Mouse (Mus musculus) brain, embryonic 14.5 days (tissue): ENCODE results near the gene Adam12.

Source experiments
- CTCF ChIP-seq: fragments of 200-500 bp; IDR thresholded peaks from 2 replicates; pipeline ENCODE4 v1.5.1; 2012; ENCODE audit warnings: inconsistent platforms, mild to moderate bottlenecking, moderate library complexity, borderline replicate concordance; ENCODE audit not compliant: insufficient read depth, insufficient read length; ENCODE audit errors: extremely low read depth
- POLR2A ChIP-seq: fragments of 200-500 bp; IDR thresholded peaks from 2 replicates; pipeline ENCODE4 v1.6.1; 2012; ENCODE audit warnings: mild to moderate bottlenecking, inconsistent platforms, borderline replicate concordance; ENCODE audit not compliant: poor library complexity, insufficient read depth, insufficient read length, severe bottlenecking; ENCODE audit errors: extremely low read depth

DNA sequence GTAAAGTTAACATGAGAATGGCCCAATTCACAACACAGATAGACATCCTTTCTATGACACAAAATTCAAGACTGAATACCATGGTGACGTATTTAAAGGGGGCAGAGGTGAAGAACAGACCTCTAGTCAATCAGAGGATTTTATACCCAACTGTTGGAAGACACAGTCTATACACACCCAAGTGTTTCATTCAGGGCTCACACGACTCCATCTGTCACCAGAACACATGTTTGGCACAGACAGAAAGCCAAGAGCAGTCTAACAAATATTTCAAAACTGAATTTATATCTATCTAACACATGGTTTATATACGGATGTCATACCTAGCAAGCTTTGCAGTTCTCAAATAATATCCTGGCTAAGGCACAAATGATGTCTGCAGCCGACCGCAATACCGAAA lies 41.8 kb downstream of the Adam12 start:
- TF ChIP-seq POLR2A (no peak), CTCF (no peak)
